Mouse (Mus musculus) sigmoid colon, adult 10 weeks (tissue): ENCODE data around the gene Cpxm2. TPM values are rescaled to one million over a fixed set of nuclear protein-coding genes. Genes with fewer than 3 reads are reported as not detected.

Experiments
- polyA plus RNA-seq: library from polyadenylated mRNA; stranded (reverse); fragments of 350-450 nt; fragmentation: Illumina TruSeq; extraction: RNeasy Lipid Tissue Mini Kit (QIAGEN cat#74804); gene quantifications from one replicate; pipeline ENCODE4 v1.2.3, GENCODE M21; 2014; ENCODE audit warnings: low read depth, low replicate concordance

Gene Cpxm2
- 5.3 TPM for polyA plus RNA-seq

DNA sequence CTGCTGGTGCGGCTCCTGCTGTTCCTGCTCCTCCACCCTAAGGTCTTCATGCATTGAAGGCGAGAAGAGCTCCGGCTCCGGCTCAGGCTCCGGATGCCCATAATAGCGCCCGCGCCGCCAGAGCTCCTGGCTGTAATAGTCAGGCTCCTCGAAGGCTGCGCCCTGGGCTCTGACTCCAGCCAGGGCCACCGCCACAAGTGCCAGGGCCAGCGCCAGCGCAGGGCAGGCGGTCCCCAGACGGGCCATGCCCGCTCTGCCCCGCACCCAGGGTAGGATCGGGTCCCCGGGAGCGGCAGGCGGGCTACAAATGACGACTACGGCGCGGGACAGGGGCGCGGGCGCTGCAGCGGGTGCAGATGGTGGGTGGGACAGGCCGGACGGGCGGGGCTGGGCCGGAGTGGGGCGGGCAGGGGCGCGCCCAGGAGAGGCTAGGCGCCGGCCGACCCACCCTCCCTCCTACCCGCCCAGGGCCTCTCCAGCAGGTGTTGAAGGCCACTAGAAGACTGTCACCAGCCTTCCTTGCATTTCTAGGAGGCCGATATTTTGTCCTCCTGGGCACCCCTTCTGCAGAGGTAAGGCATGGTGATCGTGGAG lies at the start of gene Cpxm2:
Gene Cpxm2 (minus strand): TSS at position 372 of the 594 bp plus-strand sequence.

Other genes starting within 250 kb of the Cpxm2 start
- gene Gpr26, start 188.3 kb downstream of the Cpxm2 start, polyA plus RNA-seq, result not detected
- gene Chst15, start 162.5 kb upstream of the Cpxm2 start, polyA plus RNA-seq, result 8.1 TPM